Mouse (Mus musculus): Measurements from ENCODE around the gene Plch2.

DNA sequence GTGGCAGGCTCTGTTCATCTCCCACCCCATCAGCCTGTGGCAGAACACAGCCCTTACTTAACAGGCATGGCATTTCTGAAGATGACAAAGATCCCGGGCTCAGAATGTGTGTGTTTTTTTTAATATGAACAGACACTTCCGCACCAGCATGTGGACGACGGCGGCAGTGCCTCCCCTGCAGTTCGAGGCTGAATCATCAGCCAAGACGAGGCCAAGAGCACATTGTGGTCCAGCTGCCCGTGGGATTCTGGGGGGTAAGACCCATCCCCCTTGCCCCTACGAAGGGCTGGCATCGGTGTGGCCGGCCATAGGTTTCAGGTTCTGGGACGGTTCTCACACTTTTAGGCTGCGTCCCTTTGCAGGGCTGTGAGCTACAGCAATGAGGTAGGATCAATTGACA lies 21.8 kb downstream of the Plch2 start:
- TF ChIP-seq EP300 (IDR thresholded peaks at IDR 0.05; ENCODE audit: low read depth) = no peak
- no peak for TF ChIP-seq CTCF (IDR thresholded peaks at IDR 0.05; ENCODE audit: low read depth)

Data from liver, embryonic 14.5 days (tissue).